Mouse (Mus musculus) liver, adult 2 months (tissue): ENCODE data around the gene Nr4a1. TPM values are rescaled to one million over a fixed set of nuclear protein-coding genes. Genes with fewer than 3 reads are reported as not detected.

Experiments used
- DNase-seq: peaks from one replicate; pipeline ENCODE4 v3.0.0-alpha.2; 2011; ENCODE audit warnings: low read depth, low spot score; ENCODE audit errors: extremely low read depth
- H3K27ac ChIP-seq: fragments of 200-500 bp; replicated peaks from 2 replicates; pipeline ENCODE4 v1.5.1; 2012; ENCODE audit warnings: low read depth, mild to moderate bottlenecking, control low read depth, inconsistent platforms, low read length; ENCODE audit not compliant: insufficient read depth
- H3K27me3 ChIP-seq: fragments of 200-500 bp; 2 replicates; pipeline ENCODE4 v1.6.1; 2012; ENCODE audit warnings: mild to moderate bottlenecking, moderate library complexity, low read length, inconsistent platforms; ENCODE audit not compliant: control insufficient read depth, insufficient read depth
- H3K36me3 ChIP-seq: fragments of 200-500 bp; 2 replicates; pipeline ENCODE4 v1.6.1; 2012; ENCODE audit warnings: low read length, inconsistent platforms; ENCODE audit not compliant: control insufficient read depth, insufficient read depth
- H3K4me1 ChIP-seq: fragments of 200-500 bp; 2 replicates; pipeline ENCODE4 v1.6.1; 2011; ENCODE audit warnings: low read length; ENCODE audit not compliant: control insufficient read depth, insufficient read depth
- H3K4me3 ChIP-seq: fragments of 200-500 bp; 2 replicates; pipeline ENCODE4 v1.5.1; 2011; ENCODE audit warnings: low read depth, mild to moderate bottlenecking, control low read depth, low read length, moderate library complexity; ENCODE audit not compliant: insufficient read depth
- H3K79me2 ChIP-seq: fragments of 200-500 bp; 2 replicates; pipeline ENCODE4 v1.6.1; 2012; ENCODE audit warnings: inconsistent platforms, mild to moderate bottlenecking, low read length, moderate library complexity; ENCODE audit not compliant: control insufficient read depth, insufficient read depth
- H3K9ac ChIP-seq: fragments of 200-500 bp; 2 replicates; pipeline ENCODE4 v1.6.1; 2012; ENCODE audit warnings: low read depth, mild to moderate bottlenecking, control low read depth, inconsistent platforms, low read length
- CTCF ChIP-seq: fragments of 200-500 bp; IDR thresholded peaks from 2 replicates; pipeline ENCODE4 v1.5.1; 2011; ENCODE audit warnings: low read depth, low read length, control low read depth
- POLR2A ChIP-seq: fragments of 200-500 bp; IDR thresholded peaks from 2 replicates; pipeline ENCODE4 v1.6.1; 2011; ENCODE audit warnings: low read length, control low read depth; ENCODE audit not compliant: insufficient read depth; ENCODE audit errors: extremely low read depth
- WGBS: fragments of 180-500 bp; shearing (Covaris S2); methylation state at CpG from one replicate; pipeline ENCODE4 v1.1.7; 2018; 5-methylcytosine and 5-hydroxymethylcytosine counted together
- polyA plus RNA-seq: library from polyadenylated mRNA; depleted of rRNA; stranded (reverse); fragments of >200 nt; gene quantifications from 2 replicates; pipeline ENCODE4 v1.2.3, GENCODE M21; 2012
- total RNA-seq: library from RNA; depleted of rRNA; stranded (reverse); fragments of >200 nt; gene quantifications from 2 replicates; pipeline ENCODE4 v1.2.3, GENCODE M21; 2014

Gene Nr4a1
- total and polyA plus RNA-seq, 2 experiments, result 0.18 to 0.89 TPM

DNA sequence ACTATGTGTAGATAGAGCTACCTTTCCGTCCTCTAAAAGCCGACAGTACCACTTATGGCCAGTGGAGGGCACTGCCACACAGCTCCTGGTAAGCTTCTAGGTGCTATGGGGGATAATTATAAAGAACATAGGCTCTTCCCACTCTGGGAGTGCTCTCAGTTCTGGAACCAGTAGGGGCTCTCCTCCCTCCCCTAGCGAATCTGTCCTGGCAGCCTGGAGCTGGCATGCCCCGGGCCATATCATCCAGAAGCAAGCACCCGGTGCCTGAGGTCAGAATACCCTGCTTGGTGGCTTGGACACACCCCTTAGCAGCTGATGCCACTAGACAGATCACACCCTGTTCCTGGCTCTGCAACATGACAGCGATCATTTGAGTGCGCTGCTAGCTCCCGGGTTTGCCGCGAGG, 13.3 kb upstream of the Nr4a1 start:
- WGBS, result 6% methylated on average over 10 of the region's 10 CpGs
- Histone ChIP-seq H3K27ac (no peak overlapping the region), H3K4me1 (0 out of 2 replicates have a peak, but pooled peaks cover 1% of the 10 kb centered on the region), H3K4me3 (no peak overlapping the region), H3K36me3 (no peaks in the 10 kb centered on the region), H3K27me3 (no peaks in the 10 kb centered on the region), H3K9ac (no peak overlapping the region), H3K79me2 (no peaks in the 10 kb centered on the region)
- no peak for TF ChIP-seq POLR2A
- peak; percentile 77 for TF ChIP-seq CTCF
- DNase-seq, result peak; percentile 65

DNA sequence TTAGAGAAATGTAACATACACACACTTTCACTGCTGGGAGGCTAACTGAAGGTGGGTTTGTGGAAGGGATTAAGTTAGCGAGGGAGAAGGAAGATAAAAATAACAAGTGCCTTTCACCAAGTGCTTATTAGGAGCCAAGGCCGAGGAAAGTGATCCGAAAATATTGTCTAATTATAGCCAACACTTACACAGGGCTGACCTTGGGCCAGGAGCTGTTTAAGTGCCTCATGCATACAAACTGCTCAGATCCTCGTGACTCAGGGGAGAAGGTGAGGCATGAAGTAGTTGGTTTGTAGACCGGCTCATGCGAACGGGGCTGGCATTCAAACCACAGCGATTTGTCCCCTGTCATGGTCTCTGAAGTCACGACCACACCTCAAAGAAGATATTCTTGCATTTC, 12.8 kb upstream of the Nr4a1 start:
- TF ChIP-seq CTCF, result no peak
- no peak for TF ChIP-seq POLR2A
- 73% methylated on average over 9 of the region's 9 CpGs for WGBS
- no peaks in the 10 kb centered on the region for H3K27me3 ChIP-seq
- H3K27ac ChIP-seq, result no peak overlapping the region
- no peak for DNase-seq
- no peak overlapping the region for H3K9ac ChIP-seq
- H3K4me1 ChIP-seq, result 0 out of 2 replicates have a peak, but pooled peaks cover 2% of the 10 kb centered on the region
- H3K36me3 ChIP-seq, result no peaks in the 10 kb centered on the region
- no peaks in the 10 kb centered on the region for H3K79me2 ChIP-seq
- no peak overlapping the region for H3K4me3 ChIP-seq

DNA sequence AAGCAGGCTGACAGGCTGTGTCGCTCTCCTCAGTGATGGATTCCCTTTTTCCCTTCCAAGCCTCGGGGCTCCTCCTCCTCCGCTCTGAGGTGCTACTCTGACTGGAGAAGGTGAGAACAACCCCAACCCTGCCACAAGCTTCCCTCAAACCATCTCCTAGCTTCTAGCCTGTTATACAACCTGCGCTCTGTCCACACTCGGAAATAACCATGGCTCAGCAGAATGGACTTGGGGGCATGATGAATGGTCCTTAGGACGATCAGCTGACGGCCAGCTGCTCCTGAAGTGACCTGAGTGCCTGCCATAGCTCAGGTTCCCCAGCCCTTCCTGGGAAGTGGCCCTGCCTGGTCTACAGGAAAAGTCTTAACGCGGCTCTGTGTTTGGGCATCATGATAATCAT, 12.2 kb upstream of the Nr4a1 start:
- Histone ChIP-seq H3K27ac (no peak overlapping the region), H3K9ac (no peak overlapping the region), H3K79me2 (no peaks in the 10 kb centered on the region), H3K4me1 (0 out of 2 replicates have a peak, but pooled peaks cover 2% of the 10 kb centered on the region), H3K27me3 (no peaks in the 10 kb centered on the region), H3K36me3 (no peaks in the 10 kb centered on the region), H3K4me3 (no peak overlapping the region)
- no peak for DNase-seq
- TF ChIP-seq CTCF (no peak), POLR2A (no peak)
- WGBS, result 80% methylated on average over 9 of the region's 9 CpGs

DNA sequence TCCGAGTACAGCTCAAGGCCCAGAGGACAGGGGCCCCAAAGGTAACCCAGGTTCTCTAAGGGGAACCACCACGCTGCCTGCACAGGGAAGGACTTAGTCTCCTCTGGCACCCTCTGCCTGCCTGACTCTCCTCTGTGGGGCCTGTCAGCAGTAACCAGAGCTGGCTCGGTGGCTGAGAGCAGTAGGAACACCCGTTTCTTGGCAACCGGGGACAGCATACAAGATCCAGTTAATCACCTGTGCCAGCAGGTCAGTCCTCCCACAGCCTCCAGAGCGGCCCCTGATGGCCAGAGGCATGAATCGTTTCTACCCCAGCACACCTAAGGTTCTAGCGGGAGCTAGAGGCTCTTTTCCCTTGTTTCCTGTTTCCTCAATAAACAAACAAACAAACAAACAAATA, 11.4 kb upstream of the Nr4a1 start:
- Histone ChIP-seq H3K36me3 (no peaks in the 10 kb centered on the region), H3K4me1 (peaks cover 6% of the 10 kb centered on the region), H3K79me2 (no peaks in the 10 kb centered on the region), H3K27ac (no peak overlapping the region), H3K9ac (no peak overlapping the region), H3K4me3 (no peak overlapping the region), H3K27me3 (no peaks in the 10 kb centered on the region)
- WGBS, result 23% methylated on average over 8 of the region's 8 CpGs
- DNase-seq, result peak; percentile 88
- TF ChIP-seq POLR2A (no peak), CTCF (peak; percentile 81)

DNA sequence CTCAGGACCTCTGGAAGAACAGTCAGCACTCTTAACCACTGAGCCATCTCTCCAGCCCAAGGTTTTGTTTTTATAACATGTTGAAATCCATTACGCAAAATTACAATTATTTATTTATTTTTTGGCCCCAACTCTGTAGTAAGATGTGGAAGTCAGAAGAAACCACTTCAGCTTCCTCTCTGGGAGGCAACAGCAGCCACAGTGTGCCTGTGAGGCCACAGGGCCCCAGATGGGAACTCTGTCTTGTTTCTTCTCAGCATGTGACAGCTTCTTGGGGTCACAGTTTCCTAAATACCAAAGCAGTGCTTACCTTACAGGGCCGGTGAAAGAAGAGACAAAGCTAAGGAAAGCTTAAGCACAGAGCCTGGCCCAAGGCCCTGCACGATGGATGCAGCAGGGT, 10.1 kb upstream of the Nr4a1 start:
- H3K4me1 ChIP-seq, result peaks cover 8% of the 10 kb centered on the region
- DNase-seq, result no peak
- H3K79me2 ChIP-seq, result no peaks in the 10 kb centered on the region
- H3K27me3 ChIP-seq, result no peaks in the 10 kb centered on the region
- no peaks in the 10 kb centered on the region for H3K36me3 ChIP-seq
- H3K27ac ChIP-seq, result no peak overlapping the region
- H3K4me3 ChIP-seq, result no peak overlapping the region
- WGBS, result 81% methylated on average over 3 of the region's 3 CpGs
- H3K9ac ChIP-seq, result no peak overlapping the region
- TF ChIP-seq CTCF, result no peak
- no peak for TF ChIP-seq POLR2A

DNA sequence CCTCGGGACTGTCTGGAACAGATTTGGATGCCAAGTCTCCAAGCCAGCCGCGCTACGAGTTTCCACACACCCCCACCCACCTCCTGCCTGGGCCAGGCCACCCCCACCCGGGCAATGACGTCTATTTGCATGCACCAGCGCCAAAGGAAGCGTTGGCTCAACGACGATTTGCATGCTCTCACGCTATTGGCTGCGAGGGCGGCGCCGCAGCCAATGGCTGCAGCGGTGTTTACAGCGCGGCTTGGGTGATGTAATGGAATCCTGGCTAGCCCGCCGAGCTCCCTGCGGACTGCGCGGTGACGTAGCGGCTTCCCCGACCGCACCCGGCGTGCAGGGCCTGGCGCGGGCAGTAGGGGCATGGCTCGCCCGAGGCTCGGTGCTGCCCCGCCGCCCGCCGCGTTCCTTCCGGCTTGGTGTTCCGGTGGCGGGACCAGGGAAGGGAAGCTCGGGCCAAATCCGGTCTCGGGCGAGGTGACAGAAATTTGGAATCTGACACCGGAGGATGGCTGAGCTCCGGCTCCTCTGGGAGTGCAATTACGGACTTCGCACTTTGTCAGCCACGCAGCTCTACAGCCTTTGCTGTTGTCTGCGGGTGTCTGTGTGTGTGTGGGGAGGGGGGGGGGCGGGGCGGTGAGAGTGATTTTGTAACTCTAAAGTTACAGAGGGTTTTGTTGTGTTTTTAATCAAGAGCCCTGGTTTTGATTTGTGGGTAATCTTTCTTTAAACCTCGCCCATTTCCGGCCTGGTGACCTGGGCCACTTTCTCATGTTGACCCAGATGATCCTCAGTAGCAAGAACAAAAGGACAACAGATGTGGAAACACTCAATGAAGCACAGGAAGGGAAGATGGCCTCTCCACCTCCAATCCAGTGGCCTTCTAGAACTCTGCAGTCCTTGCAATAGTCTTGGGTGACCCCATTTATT, 7.6 kb upstream of the Nr4a1 start:
- H3K36me3 ChIP-seq, result no peaks in the 10 kb centered on the region
- WGBS, result under 1% methylated on average over 56 of the region's 56 CpGs
- DNase-seq, result peak; percentile 96
- no peaks in the 10 kb centered on the region for H3K27me3 ChIP-seq
- peak overlapping the region; percentile 75 for H3K9ac ChIP-seq
- H3K27ac ChIP-seq, result peak overlapping the region; percentile 95
- no peaks in the 10 kb centered on the region for H3K79me2 ChIP-seq
- H3K4me1 ChIP-seq, result peaks cover 8% of the 10 kb centered on the region
- TF ChIP-seq CTCF (peak; percentile 14; the same call in 1 of the 2 replicates), POLR2A (peak; percentile 54; the same call in 1 of the 2 replicates)
- H3K4me3 ChIP-seq, result peak overlapping the region; percentile 49
